Mouse (Mus musculus): ENCODE data around the gene Dnajc4. TPM values are rescaled to one million over a fixed set of nuclear protein-coding genes. Genes with fewer than 3 reads are reported as not detected.

Dnajc4 gene
- total RNA-seq, 2 experiments from 2014 or later, result 27.8 to 31.8 TPM

GRCm38 (mm10) chr19:6950613-6951153 is 41.7 kb downstream of the Dnajc4 start:
- peak; percentile 44 to 58 for DNase-seq (ENCODE audit: low spot score in 2 of 2)

GRCm38 (mm10) chr19:6949951-6950350 is 42.4 kb downstream of the Dnajc4 start:
- no peak for DNase-seq (ENCODE audit: low spot score in 2 of 2)

- no peak for DNase-seq (ENCODE audit: low spot score in 2 of 2)
These were observed 42.8 kb downstream of the Dnajc4 start for GRCm38 (mm10) chr19:6949532-6949931.

GRCm38 (mm10) chr19:6948186-6948585 is 44.2 kb downstream of the Dnajc4 start:
- no peak for DNase-seq (ENCODE audit: low spot score in 2 of 2)

- DNase-seq (ENCODE audit: low spot score in 2 of 2), result no peak
These were observed 44.6 kb downstream of the Dnajc4 start for GRCm38 (mm10) chr19:6947742-6948141.

- no peak for DNase-seq (ENCODE audit: low spot score in 2 of 2)
These were observed 48.7 kb downstream of the Dnajc4 start for GRCm38 (mm10) chr19:6943709-6944108.

- no peak for DNase-seq (ENCODE audit: low spot score in 2 of 2)
These were observed 49.6 kb downstream of the Dnajc4 start for GRCm38 (mm10) chr19:6942764-6943163.

GRCm38 (mm10) chr19:6942249-6942691 is 50.1 kb downstream of the Dnajc4 start, which contains the start of gene Gpr137:
Gene Gpr137 (minus strand): TSS chr19:6942480.
- DNase-seq (ENCODE audit: low spot score in 2 of 2), result peak; percentile 88 to 93

- peak; percentile 93 to 94 for DNase-seq (ENCODE audit: low spot score in 2 of 2)
These were observed 50.8 kb downstream of the Dnajc4 start, which contains the start of gene Bad for GRCm38 (mm10) chr19:6941372-6942248. Gene Bad (plus strand): TSS chr19:6941861.

GRCm38 (mm10) chr19:6940396-6941351 is 51.7 kb downstream of the Dnajc4 start:
- DNase-seq (ENCODE audit: low spot score in 2 of 2), result no peak

GRCm38 (mm10) chr19:6939106-6940002 is 53.0 kb downstream of the Dnajc4 start:
- no peak for DNase-seq (ENCODE audit: low spot score in 2 of 2)

Other genes with a start within 250 kb of the Dnajc4 start
- gene Rps6ka4, start 151.9 kb downstream of the Dnajc4 start, total RNA-seq (2021), result 10 to 100 TPM; 37.2 to 44.4 TPM
- gene Ccdc88b, start 134.4 kb downstream of the Dnajc4 start, total RNA-seq (2021), result 1 to 10 TPM; 3.4 to 3.5 TPM
- 10 to 100 TPM; 46.2 to 46.4 TPM for gene Trmt112, start 82.9 kb downstream of the Dnajc4 start, total RNA-seq (2021)
- 100 to 1,000 TPM; 367 to 381 TPM for gene Prdx5, start 82.5 kb downstream of the Dnajc4 start, total RNA-seq (2021)
- 10 to 100 TPM; 69.5 to 72.2 TPM for gene Esrra, start 70.8 kb downstream of the Dnajc4 start, total RNA-seq (2021)
- 10 to 100 TPM; 16.9 to 22.5 TPM for gene Catsperz, start 67.2 kb downstream of the Dnajc4 start, total RNA-seq (2021)
- 10 to 100 TPM; 29.2 to 37.4 TPM for gene Kcnk4, start 58.1 kb downstream of the Dnajc4 start, total RNA-seq (2021)
- gene Bad, start 50.7 kb downstream of the Dnajc4 start, total RNA-seq (2021), result 10 to 100 TPM; 39.0 to 40.5 TPM
- 100 to 1,000 TPM; 103 to 106 TPM for gene Gpr137, start 50.1 kb downstream of the Dnajc4 start, total RNA-seq (2021)
- gene Ppp1r14b, start 17.6 kb downstream of the Dnajc4 start, total RNA-seq (2021), result 10 to 100 TPM; 54.7 to 64.7 TPM
- 10 to 100 TPM; 14.2 to 14.6 TPM for gene Plcb3, start 16.1 kb downstream of the Dnajc4 start, total RNA-seq (2021)
- gene Fkbp2, start 12.1 kb downstream of the Dnajc4 start, total RNA-seq (2021), result 100 to 1,000 TPM; 106 to 115 TPM
- gene Vegfb, start 4.9 kb downstream of the Dnajc4 start, total RNA-seq (2021), result 10 to 100 TPM; 93.3 to 98.7 TPM
- 10 to 100 TPM; 12.2 to 14.2 TPM for gene Nudt22, start 3.5 kb upstream of the Dnajc4 start, total RNA-seq (2021)
- 10 to 100 TPM; 19.6 to 24.6 TPM for gene Trpt1, start 3.6 kb upstream of the Dnajc4 start, total RNA-seq (2021)
- 1 to 10 TPM; 4.0 to 4.5 TPM for gene Fermt3, start 26.9 kb upstream of the Dnajc4 start, total RNA-seq (2021)
- 100 to 1,000 TPM; 211 to 217 TPM for gene Stip1, start 47.4 kb upstream of the Dnajc4 start, total RNA-seq (2021)
- 10 to 100 TPM; 15.0 to 16.6 TPM for gene Macrod1, start 64.2 kb upstream of the Dnajc4 start, total RNA-seq (2021)
- 10 to 100 TPM; 40.9 to 42.8 TPM for gene Flrt1, start 113.2 kb upstream of the Dnajc4 start, total RNA-seq (2021)
- 100 to 1,000 TPM; 274 to 284 TPM for gene Otub1, start 213.7 kb upstream of the Dnajc4 start, total RNA-seq (2021)
- gene Cox8a, start 225.0 kb upstream of the Dnajc4 start, total RNA-seq (2021), result 1,000 to 10,000 TPM in 1 of 2 experiments, 100 to 1,000 TPM in 1; 906 to 1,040 TPM
- 10 to 100 TPM; 27.7 to 29.8 TPM for gene Naa40, start 248.6 kb upstream of the Dnajc4 start, total RNA-seq (2021)

Data from left cerebral cortex, adult 18-20 months (tissue).